Mouse (Mus musculus) small intestine, adult 2 months (tissue): ENCODE results near the gene Amz2. TPM values are rescaled to one million over a fixed set of nuclear protein-coding genes. Genes with fewer than 3 reads are reported as not detected.

Experiments used
- H3K27ac ChIP-seq: fragments of 200-500 bp; 2 replicates; pipeline ENCODE4 v1.5.1; 2012; ENCODE audit warnings: low read depth, low read length, control low read depth, inconsistent platforms; ENCODE audit not compliant: insufficient read depth
- H3K27me3 ChIP-seq: fragments of 200-500 bp; 2 replicates; pipeline ENCODE4 v1.6.1; 2012; ENCODE audit warnings: mild to moderate bottlenecking, moderate library complexity, low read length, inconsistent platforms; ENCODE audit not compliant: control insufficient read depth, insufficient read depth
- H3K36me3 ChIP-seq: fragments of 200-500 bp; 2 replicates; pipeline ENCODE4 v1.6.1; 2012; ENCODE audit warnings: mild to moderate bottlenecking, low read length, control low read depth, inconsistent platforms; ENCODE audit not compliant: control insufficient read depth, insufficient read depth
- H3K4me1 ChIP-seq: fragments of 200-500 bp; 2 replicates; pipeline ENCODE4 v1.6.1; 2012; ENCODE audit warnings: low read length, inconsistent platforms, mixed read lengths; ENCODE audit not compliant: control insufficient read depth, insufficient read depth, insufficient read length
- H3K4me3 ChIP-seq: fragments of 200-500 bp; 2 replicates; pipeline ENCODE4 v1.5.1; 2012; ENCODE audit warnings: low read depth, mild to moderate bottlenecking, control low read depth, inconsistent platforms, low read length, moderate library complexity
- CTCF ChIP-seq: fragments of 200-500 bp; IDR thresholded peaks from 2 replicates; pipeline ENCODE4 v1.5.1; 2012; ENCODE audit warnings: low read depth, mild to moderate bottlenecking, control low read depth, inconsistent platforms, low read length, moderate library complexity, mixed read lengths; ENCODE audit not compliant: insufficient replicate concordance, insufficient read length; ENCODE audit errors: extremely low read depth
- POLR2A ChIP-seq: fragments of 200-500 bp; IDR thresholded peaks from 2 replicates; pipeline ENCODE4 v1.6.1; 2012; ENCODE audit warnings: low read depth, mild to moderate bottlenecking, control low read depth, inconsistent platforms, low read length, moderate library complexity
- WGBS: fragments of 180-500 bp; shearing (Covaris S2); methylation state at CpG from one replicate; pipeline ENCODE4 v1.1.7; 2018; 5-methylcytosine and 5-hydroxymethylcytosine counted together
- polyA plus RNA-seq: library from polyadenylated mRNA; depleted of rRNA; stranded (reverse); fragments of >200 nt; gene quantifications from 2 replicates; pipeline ENCODE4 v1.2.3, GENCODE M21; 2012; rRNA removed

Gene Amz2
- polyA plus RNA-seq, 1 experiment = 10.5 TPM

GRCm38 (mm10) chr11:109495771-109496474, 70.2 kb downstream of the Amz2 start:
- peak overlapping the region; percentile 65; the same call in 1 of the 2 replicates for H3K27ac ChIP-seq
- 16% methylated on average over 14 of the region's 14 CpGs for WGBS

GRCm38 (mm10) chr11:109496475-109496993, 70.8 kb downstream of the Amz2 start:
- TF ChIP-seq CTCF (no peak), POLR2A (no peak)
- Histone ChIP-seq H3K27ac (no peak overlapping the region), H3K36me3 (no peaks in the 10 kb centered on the region), H3K4me3 (no peak overlapping the region), H3K27me3 (no peaks in the 10 kb centered on the region), H3K4me1 (peaks cover 39% of the 10 kb centered on the region)
- 55% methylated on average over 7 of the region's 7 CpGs for WGBS

More at GRCm38 (mm10) chr11:109495771-109496474, 70.2 kb downstream of the Amz2 start:
- Histone ChIP-seq H3K27me3 (no peaks in the 10 kb centered on the region), H3K4me1 (peaks cover 39% of the 10 kb centered on the region), H3K4me3 (no peak overlapping the region), H3K36me3 (no peaks in the 10 kb centered on the region)
- TF ChIP-seq POLR2A (no peak), CTCF (no peak)

GRCm38 (mm10) chr11:109496996-109497714, 71.4 kb downstream of the Amz2 start:
- peaks cover 39% of the 10 kb centered on the region for H3K4me1 ChIP-seq
- H3K27me3 ChIP-seq = no peaks in the 10 kb centered on the region
- no peak overlapping the region for H3K27ac ChIP-seq
- H3K36me3 ChIP-seq = no peaks in the 10 kb centered on the region
- H3K4me3 ChIP-seq = no peak overlapping the region
- WGBS = 81% methylated on average over 6 of the region's 6 CpGs
- no peak for TF ChIP-seq CTCF
- no peak for TF ChIP-seq POLR2A

- H3K27me3 ChIP-seq = no peaks in the 10 kb centered on the region
- TF ChIP-seq CTCF (no peak), POLR2A (no peak)
- peaks cover 39% of the 10 kb centered on the region for H3K4me1 ChIP-seq
- H3K36me3 ChIP-seq = no peaks in the 10 kb centered on the region
- peak overlapping the region; percentile 21 for H3K27ac ChIP-seq
- 32% methylated on average over 9 of the region's 9 CpGs for WGBS
- no peak overlapping the region; the same call in 1 of the 2 replicates for H3K4me3 ChIP-seq
Measured at GRCm38 (mm10) chr11:109497990-109498389, 72.2 kb downstream of the Amz2 start.

- TF ChIP-seq POLR2A = no peak
- no peak for TF ChIP-seq CTCF
- 71% methylated on average over 5 of the region's 5 CpGs for WGBS
- H3K4me1 ChIP-seq = peaks cover 31% of the 10 kb centered on the region
- no peak overlapping the region for H3K27ac ChIP-seq
- H3K27me3 ChIP-seq = no peaks in the 10 kb centered on the region
- H3K4me3 ChIP-seq = no peak overlapping the region
- no peaks in the 10 kb centered on the region for H3K36me3 ChIP-seq
Measured at GRCm38 (mm10) chr11:109500206-109500605, 74.5 kb downstream of the Amz2 start.

Other genes with a start within 250 kb of the Amz2 start
- 1.9 and 2.9 TPM in 2 replicates for gene Rgs9, start 127.8 kb upstream of the Amz2 start, polyA plus RNA-seq
- 38.5 and 60.3 TPM in 2 replicates for gene Gna13, start 63.1 kb upstream of the Amz2 start, polyA plus RNA-seq
- gene 9930022D16Rik, start 12.0 kb upstream of the Amz2 start, polyA plus RNA-seq = not detected in 2 replicates
- gene Arsg, start 47.4 kb downstream of the Amz2 start, polyA plus RNA-seq = 3.1 and 4.2 TPM in 2 replicates
- 4.2 and 7.8 TPM in 2 replicates for gene Slc16a6, start 47.7 kb downstream of the Amz2 start, polyA plus RNA-seq
- 5.4 and 6.7 TPM in 2 replicates for gene Wipi1, start 186.0 kb downstream of the Amz2 start, polyA plus RNA-seq
- 22.8 and 40.8 TPM in 2 replicates for gene Prkar1a, start 223.5 kb downstream of the Amz2 start, polyA plus RNA-seq